Mouse (Mus musculus) gastrocnemius, adult 8-10 months (tissue): ENCODE measurements at regions not wholly inside any gene's neighbourhood (a gene's known extent, or its start where the extent isn't known, plus 50 kb on each side); places are given as distances from the start of the nearest gene placed in this dataset.
A peak's percentile ranks its signal among the peaks of the same experiment; 100 is the strongest.

Source experiments
- DNase-seq, 2 experiments: peaks; one replicate each; pipeline ENCODE4 v3.0.0; 2022; ENCODE audit warnings: low spot score in 2 of 2

DNA sequence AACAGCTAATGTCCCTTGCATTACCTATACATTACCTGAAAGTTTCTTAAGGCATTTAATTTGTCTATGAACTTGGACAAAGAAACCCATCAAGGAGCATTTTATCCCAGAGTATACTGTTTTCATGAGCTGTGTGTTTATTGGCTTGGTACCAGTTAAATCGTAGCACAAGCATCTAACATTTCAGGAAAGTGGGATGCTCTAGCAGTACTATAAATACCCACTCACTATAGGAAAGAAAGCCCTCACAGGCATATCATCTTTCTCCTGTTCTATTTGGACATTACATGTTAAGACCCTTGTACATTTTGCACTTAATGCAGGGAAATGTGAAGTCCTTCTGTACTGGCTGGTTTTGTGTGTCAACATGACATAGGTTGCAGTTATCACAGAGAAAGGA lies 163.9 kb downstream of the Ptprc start:
- DNase-seq, result no peak

DNA sequence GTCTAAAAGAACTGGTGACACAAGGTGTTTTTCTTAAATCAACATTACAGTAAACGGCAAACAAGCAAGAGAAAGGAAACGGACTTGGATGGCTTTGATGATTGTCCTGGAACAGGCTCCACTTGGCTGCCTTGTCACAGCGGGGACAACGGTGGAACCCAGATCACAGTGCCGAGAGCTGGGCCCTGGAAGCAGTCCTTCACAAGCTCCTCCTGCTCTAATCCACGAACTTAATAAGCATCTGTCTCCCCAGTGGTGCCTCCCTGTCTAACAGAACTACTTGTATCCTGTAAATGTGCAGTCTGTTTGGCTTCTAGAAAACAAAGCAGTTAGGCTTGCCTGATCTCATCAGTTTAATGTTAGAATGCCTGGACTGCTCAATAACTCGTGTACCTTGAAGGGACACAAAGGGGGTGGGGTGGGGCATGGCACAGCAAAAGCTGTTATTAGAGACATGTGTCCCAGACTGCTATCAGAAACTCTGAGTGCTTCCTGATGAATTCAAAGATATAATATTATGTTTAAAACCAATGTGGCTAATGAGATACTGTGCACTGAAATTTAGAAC lies 164.5 kb downstream of the Ptprc start:
- no peak for DNase-seq

DNA sequence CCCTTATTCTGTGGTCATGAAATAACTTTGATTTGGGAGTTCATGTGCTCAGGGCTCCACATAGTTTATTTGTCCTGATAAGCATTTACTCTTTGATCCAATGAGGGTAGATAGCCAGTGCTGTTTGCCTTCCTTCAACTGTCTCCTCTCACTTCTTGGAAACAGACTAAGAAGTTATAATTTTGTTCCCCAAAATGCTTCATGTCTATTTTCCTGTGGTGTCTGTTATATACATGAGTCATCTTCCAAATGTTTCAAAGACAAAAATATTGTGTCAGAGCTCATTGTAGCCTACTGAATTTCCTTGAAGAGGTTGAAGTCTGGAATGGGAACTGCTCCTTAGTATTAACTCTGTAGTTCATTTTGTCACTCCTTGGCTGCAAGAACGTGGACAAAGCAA lies 168.7 kb downstream of the Ptprc start:
- no peak for DNase-seq

DNA sequence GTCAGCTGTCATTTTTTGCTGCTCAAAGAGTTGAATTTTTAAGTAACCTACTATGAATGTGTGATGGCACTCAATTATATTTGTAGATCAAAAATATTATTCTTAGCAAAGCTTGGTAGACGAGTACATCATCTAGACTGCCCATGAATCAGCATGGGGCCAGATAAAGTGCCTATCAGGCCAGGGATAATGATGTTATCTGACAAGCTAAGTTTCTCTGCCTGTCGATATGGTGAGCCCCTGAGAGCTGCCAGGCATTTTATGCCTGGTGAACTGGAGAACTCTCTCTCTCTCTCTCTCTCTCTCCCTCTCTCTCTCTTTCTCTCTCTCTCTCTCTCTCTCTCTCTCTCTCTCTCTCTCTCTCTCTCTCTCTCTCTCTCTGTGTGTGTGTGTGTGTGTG lies 171.2 kb downstream of the Ptprc start:
- no peak for DNase-seq

DNA sequence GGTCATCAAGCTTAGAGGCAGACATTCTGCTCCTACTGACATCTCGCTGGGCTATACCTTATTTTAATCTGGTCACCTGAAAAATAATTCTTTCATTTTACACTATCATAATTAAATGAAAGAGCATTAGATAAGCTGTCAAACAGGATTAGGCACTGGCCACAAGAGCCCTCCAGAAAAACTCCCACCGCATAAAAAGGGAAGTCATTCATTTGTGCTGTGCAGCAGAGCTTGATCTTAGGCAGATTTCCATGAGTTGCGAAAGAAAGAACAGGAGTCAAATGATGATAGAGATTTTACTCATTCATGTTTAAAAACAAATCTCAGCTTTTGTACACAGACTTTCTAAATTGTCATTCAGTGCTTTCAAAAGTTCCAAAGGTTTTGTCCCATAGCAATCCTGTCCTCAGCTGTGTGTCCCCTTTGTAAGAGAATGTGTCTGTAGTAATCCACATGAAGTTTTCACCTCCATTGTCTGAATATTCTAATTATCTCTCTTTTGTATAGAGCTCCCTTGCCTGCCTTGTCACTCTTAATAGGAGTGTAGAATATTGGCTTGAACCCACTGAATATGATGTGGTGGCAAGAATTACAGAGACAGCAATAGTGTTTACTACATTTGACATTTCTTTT lies 176.1 kb downstream of the Ptprc start:
- DNase-seq, result no peak

DNA sequence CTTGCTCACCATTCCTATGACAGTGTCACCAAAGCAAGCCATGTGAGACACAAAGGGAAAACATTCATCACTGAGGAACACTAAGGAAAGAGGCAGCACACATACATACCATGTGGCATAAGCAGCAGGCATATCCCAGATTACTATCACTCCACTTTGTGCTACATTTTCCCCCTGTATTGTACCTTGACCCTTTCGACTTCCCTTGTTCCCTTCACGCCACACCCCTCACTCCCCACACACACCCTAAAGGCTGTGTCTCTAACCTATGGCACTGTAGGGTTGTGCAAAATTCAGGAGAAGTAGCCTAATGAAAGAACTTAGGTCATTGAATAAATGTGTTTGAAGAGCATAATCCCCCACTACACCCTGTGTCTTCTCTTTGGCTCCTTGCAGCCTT lies 179.5 kb downstream of the Ptprc start:
- DNase-seq, result no peak

DNA sequence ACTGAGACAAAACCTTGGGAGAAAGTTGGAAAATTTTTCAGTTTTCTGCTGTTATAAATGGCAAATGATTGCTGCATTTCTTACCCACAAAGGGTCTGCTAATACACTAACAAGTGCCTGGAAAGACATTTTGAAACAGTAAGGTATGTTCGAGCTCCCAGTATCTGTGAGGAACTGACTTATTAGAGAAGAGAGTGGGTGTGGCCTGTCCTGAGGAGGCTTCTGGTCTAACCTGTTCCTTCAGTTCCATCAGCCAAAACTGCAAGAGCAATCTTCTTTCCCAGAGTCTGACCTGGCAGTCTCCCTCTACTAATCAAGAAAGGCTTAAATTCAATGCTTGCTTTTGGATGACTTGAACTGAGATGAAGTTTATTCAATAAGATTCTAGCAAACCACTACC lies 183.6 kb downstream of the Ptprc start:
- DNase-seq, result no peak

DNA sequence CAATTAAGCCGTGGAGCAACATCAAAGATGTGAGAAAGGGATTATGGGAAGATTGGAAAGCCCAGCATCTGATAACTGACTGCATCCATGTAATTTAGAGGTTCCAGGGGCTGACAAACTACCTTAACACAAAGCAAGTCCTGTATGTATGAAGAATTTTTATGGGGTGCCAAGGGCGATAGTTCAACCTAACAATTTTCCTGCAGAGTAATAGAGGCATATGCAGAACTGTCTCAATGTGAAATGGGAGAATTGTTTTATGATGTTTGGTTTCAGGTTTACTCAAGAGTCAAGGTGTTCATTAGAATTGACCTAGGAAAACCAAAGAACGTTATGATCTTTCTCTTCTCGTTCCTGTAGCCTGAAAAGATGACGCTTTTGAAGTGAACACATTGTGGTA lies 184.1 kb downstream of the Ptprc start:
- DNase-seq, result no peak

DNA sequence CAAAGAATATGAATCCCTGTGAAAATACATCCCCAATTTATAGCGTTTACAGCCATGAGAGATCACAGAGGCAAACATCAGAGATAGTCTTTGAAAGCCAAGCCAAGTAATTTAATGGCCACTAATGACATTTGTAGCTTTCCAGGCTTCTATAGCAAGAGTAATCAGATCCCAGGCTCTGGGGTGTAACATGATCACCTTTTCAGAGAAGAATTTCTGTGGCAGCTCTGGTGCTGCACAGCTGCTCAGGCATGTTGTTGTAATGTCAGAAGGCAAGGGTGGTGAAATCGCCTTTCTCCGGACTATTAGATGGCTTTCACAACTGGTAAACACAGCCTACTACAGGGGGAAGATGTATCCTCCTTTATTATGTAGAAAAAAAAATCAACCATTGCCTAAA lies 202.1 kb downstream of the Ptprc start:
- DNase-seq, result no peak

DNA sequence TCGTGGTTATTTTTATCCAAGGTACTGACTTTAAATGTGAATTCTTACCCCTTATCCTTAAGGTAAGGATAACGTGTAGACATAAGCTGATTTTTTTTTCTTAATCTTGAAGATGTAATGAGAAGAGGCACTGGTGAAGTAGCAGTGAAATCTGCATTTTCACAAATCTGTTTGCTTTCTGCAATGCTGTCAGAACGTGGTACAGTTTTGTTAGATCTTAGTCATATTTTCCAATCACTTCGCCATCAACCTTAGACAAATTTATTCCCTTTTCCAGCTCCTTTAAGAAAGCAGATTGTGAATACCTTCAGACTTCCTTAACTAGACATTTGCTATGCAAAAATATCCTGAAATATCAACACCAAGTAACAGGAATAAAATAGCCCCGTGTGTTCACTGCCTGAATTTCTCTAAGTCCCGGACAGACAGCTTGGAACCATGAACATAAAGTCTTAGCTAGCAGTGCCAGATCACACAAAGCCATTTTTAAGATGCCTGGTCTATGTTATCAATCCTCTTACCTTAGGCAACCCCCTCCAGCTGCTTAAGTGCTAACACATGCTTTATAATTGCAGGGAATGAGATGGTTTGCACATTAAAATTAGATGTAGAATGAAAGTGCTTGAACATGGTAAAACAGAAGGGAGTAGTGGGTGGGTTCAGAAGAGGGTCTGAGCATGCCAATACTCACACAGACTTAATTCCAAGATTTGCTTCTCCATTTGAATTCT lies 202.7 kb downstream of the Ptprc start:
- no peak for DNase-seq

DNA sequence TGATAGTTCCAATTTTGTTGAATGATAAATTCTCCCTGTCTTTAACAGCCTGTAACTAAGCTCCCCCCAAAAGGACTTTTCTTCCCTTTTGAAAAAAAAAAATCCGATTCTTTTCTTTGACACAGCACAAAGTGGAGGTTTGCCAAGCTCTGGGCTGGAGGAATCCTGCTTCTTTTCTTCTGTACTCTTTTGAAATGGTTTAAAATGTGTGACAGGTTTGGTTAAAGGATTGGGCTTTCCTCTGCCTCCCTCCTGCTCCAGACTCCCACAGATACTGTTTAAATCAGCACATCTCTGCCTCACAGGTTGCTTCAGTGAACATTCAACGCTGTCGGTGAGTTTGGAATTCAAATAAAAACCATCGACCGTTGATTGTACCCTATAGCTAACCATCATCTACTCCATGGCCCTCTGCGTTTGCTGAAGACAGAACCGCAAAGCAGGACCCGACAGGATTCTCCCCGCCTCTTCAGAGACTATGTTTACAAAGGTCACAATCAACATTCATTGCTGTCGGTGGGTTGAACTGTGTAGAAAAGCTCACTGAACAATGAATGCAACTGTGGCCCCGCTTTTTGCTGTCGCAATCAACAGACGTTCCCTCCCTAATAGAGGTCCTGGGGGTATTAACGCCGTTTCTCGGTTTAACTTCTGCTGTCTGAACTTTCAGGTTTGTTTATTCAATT lies 209.2 kb downstream of the Ptprc start:
- DNase-seq, result no peak

DNA sequence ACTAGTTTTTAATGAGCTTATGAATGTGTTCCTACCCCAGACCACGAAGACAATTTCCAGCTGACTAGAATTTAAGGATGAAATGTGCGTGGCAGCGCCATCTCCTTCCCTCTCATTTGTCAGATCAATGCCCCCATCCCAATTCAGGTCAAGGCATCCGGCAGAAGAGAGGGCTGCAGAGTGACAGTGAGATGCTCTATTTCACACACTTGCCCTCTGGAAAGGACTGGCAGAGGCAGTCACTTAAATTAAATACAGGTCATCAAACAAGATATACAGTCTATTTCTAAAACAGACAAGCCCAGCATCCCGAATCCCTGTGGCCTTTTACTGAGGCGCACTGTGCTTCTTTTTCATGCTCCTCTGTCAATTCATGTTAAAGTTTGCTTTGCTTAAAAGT lies 211.9 kb downstream of the Ptprc start:
- no peak for DNase-seq

DNA sequence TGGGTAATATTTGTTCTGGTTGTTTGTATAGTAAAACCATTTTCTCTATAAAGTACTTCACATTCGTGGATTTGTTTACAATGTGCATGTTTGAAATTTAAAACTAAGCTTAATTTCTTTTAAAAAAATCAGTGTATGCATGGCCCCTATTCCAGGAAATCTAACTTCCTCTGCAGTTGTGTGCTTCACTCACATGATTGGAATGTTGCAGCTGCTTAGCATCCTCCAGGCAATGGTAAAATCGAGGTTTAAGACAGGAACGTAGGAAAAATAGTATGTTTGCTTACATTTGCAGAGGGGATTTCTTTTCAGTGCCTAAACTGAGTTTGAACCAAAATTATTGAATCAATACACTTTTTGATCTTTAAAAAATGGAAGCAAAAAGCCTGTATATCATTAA lies 217.5 kb downstream of the Ptprc start:
- no peak for DNase-seq

DNA sequence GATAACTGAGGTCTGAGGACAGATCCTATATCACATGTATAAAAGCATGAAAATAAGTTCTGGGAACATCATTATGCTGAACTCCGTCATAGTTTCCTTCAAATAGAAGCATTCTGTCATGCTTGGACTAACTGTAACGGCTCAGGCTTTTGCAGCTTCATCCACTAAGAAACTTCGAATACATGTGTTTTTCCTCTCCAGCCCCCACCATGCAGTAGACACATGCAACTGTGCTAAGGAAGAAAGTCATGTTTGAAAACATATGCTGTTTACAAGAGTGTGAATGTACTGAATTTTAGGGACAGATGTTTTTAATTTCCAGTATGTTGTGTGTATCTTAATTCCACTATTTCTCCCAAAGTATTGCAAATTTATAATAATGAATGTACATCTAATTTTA lies 219.5 kb downstream of the Ptprc start:
- no peak for DNase-seq

DNA sequence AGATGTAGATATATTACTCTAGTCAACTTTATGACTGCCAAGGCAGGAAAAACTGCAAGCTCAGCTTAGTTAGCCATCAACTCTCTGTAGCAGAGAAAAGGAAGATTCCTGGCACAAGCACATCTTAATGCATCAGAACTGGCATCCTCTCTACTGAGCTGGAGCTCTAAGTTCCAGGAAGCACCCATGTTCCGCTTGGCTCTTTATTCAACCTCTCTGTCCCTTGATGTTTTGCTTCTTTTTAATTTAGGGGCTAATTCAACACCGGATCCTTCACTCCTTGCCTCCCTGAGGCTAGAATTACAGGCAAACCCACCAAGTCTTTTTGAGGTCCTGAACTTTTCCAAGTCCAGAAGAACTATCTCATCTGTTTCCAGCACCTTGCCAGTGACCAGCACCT lies 220.4 kb downstream of the Ptprc start:
- DNase-seq, result no peak

DNA sequence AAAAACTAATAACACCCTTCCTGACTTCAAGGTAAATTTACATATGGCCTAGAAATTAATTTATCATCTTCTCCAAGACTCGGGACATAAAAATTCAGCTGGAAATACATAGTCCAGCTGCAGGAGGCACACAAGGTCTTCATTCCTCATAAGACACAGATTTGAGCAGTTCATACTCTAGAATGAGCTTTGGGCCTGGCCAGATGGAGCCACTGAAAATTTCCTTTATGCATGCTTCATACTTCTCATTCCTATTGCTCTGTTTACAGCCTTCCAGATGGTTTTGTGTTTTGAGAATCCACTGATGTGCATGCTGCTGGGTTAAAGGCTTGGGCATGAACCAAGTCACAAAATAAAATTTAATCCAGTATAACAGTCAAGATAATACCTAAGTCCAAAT lies 222.1 kb downstream of the Ptprc start:
- no peak for DNase-seq

DNA sequence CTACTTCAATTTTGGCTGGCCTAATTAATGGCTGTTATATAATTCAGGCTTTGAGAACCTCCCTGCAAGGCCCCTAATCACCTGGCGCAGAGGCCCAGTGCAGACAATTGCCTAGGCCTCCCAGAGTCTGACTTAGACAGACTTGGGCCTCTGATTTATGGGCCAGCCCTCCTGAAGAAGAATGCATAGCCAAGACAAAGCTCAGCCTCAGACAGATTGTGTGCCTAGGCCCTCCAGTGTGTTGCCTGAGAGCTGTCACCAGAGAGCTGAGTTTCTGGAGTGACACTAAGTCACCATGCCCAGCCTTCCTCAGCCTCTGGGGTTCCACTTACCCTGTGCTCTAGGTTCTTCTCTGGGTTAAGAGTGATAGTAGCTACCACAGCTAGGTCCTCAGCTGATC lies 222.7 kb downstream of the Ptprc start:
- DNase-seq, result no peak

DNA sequence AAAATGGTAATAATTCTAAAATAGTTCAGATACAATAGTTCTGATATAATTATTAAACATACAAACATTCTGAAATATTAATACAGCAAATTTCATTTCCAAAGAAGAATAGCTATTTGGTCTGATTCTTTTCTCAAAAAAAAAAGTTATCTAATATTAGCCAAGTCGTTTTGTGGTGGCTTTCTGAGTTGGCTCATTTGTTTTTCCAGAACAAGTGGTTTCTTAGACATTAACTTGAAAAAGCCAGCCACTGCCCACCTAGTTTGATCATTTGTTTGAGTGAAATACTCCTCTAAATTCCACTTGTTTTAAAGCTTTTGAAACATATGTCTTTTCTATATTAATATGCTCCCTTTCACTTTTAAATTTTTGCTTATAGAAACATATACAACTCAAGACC lies 227.6 kb downstream of the Ptprc start:
- DNase-seq, result no peak

DNA sequence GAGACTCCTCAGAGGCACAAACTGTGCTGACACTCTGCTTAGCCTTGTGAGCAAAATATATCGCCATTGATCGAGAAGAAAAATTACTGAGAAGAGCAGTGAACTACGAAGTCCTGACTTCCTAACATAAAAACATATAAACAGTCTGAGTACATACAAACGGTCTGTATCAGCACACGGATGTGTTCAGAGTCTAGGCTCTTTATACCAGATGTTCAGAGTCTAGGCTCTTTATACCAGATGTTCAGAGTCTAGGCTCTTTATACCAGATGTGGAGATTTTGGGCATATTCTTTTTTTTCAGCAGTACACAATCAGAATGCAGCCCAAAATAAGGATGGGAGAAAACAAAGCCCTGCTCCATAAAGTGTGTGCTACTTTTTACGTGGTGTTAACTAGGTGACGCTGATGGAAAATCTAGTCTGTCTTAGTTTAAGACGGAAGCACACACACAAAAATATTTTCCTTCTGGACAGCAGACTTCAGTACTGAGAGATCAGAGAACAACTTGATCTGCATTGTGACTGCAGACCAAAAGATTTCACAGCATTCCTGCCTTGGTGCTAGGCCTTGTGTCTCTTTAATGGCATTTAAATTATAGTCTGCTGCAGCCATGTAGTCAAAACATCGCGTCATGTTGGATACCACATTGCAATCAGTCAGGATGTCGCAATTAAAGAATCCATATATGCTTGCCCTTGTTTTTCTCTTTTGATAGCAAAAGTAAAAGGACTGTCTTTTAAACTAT lies 233.6 kb downstream of the Ptprc start:
- no peak for DNase-seq

DNA sequence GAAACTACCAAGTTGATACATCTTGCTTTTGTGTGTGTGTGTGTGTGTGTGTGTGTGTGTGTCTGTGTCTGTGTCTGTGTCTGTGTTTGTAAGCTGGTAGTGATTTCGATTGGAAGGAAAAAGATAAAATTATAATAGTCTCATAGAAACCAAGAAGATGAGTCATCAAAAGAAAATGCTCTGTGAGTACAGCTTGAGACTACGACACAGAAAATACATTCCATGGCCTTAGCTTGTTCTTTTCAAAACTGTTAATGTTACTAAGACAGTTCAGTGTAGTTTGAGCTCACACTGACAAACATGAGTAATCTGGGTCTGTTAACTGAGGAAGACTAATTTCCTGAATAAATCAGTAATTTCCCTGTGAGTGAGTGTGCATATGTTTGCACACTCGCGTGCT lies 239.8 kb downstream of the Ptprc start:
- no peak for DNase-seq

DNA sequence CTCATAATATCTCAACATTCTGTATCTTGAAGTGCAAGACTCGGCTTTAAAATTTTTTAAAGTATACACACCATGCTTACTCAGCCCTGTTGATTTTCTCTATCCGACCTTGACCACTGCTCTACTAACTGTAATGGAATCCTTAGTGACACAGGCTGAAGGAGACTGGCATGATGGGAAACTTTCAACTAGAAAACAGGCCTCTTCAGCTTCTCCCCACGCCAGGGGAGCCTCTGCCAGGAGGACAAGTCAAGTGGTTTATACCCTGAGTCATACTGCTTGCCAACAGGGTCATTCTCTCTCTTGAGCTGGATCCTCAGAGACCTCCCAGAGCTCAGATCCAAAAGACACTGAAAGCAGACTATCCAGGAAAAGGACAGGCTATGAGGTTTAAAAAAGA lies 245.7 kb downstream of the Ptprc start:
- DNase-seq, result no peak

DNA sequence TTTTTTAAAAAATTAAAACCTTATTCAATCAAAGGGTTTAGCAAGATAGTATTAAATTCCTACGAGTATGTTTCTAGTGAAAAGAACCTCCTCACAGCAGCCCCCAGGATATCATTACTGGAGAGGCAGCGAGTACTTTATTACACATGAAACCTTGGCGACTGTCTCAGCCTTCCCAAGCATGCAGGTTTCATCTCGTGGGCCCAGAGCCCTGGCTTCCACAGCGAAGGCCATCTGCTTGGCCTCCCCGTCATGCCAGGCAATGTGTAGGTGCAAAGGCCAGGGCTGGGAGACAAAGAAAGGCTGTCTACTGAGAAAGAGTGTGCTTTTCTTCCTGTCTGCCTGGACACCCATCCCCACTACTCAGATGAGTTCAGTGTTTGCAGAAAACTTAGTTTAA lies 247.0 kb downstream of the Ptprc start:
- peak in 1 of 2 experiments; percentile 9 for DNase-seq
